Mouse (Mus musculus): Measurements from ENCODE around the gene Gm45062.

Gm45062 gene

DNA sequence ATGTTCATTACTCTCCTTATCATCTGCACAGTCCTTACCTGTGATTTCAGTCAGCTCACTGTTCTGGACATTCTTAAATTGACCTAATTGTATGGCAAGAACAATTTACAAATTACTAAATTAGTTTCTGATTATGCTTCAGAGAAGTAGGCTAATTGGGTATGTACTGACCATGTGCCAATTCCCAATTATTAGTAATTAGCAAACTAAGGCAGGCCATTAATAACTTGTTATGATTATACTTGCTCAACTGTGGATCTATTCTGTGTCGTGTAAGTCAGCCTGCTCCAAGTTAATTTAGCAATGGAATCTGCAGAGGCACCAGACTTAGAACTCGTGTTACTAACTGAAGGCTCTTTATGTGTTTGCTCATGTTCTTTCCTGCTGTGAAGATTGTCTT, 113.8 kb downstream of the Gm45062 start:
- DNase-seq: no peak

DNA sequence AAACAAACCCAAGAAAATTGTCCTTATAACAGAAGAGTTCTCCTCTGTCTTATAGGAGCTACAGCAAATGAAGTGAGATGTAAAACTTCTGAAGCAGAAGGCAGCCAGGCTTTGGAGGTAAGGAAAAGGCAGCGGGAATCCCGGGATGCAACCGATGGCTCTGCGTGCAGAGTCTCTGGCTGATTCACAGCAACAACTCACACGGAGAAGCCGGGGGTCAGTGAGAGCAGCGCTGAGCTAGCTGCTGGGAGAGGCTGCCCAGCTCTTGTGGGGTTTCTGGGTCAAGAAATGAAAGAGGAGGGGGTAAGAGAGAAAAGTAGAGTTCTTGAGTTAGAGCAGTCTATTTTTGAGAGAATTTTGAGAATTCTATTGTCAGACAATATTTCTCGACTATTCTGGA, 114.6 kb downstream of the Gm45062 start:
- DNase-seq: no peak

DNA sequence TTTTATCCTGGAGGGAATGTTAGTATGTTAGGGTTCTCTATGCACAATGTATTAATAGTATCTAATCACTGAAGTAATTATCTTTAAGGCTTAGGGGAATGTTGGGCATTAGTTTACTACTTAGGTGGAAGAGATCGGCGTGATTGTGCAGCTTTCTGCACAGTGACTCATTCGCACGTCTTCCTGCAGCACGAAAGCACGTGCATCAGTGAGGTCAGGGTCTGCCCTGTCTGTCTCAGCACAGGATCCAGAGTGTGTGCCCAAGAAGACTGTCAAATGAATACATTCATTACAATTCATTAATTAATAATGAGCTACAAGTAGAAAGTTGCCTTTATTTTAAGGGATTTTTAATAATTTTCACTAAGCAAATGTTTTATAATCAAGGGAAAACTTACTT, 115.0 kb downstream of the Gm45062 start:
- no peak for DNase-seq

DNA sequence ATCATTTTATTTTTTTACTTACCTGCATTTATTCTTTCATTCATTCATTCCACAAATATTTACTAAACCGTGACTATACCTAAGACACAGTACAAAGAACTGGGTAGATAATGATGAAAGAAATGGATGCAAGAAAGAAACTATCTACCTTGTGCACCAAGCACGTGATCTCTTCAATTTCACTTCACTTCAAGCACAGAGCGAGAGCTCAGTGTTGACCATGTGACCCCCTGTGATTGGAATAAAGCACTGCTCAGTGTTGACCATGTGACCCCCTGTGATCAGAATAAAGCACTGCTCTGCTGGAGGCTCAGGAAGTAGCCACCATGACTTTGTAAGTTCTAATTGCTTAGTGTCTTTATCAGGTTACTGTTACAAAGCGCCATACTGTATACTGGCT, 115.5 kb downstream of the Gm45062 start:
- DNase-seq: no peak

DNA sequence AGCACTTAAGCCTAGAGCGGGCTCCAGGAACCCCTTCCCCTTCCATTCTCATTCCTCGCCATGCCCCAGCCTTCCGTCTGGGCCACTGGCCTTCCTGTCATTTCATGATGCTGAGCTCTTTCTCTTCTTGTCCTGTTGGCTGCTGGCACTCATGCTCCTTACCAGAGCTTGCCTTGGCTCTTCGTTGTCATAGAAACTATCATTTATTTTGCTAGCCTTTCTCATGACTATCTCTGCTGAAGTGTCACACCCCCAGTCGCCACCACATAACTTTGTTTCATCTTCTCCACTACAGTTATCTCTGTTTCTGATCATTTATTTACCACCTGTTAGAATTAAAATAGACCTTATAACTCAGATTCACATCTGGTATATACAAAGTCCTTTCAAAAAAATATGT, 117.1 kb downstream of the Gm45062 start:
- DNase-seq: no peak

DNA sequence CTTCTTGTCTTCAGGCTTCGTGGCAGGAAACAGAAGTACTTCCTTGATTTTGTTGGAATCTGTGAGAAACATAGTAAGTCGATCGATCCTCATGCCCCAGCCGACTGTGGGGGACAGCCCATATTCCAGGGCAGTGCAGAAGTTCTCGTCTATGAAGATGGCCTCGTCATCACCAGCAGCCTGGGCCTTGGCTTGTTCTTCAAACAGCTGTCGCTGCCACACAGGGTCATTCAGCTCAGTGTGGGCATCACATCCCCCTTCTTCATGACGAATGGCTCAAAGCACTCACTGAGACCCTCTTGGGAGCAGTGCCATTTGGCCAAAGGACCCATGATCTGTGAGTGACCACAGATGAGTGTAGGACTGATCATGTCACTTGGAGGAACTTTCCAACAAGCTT, 118.4 kb downstream of the Gm45062 start:
- DNase-seq: no peak

DNA sequence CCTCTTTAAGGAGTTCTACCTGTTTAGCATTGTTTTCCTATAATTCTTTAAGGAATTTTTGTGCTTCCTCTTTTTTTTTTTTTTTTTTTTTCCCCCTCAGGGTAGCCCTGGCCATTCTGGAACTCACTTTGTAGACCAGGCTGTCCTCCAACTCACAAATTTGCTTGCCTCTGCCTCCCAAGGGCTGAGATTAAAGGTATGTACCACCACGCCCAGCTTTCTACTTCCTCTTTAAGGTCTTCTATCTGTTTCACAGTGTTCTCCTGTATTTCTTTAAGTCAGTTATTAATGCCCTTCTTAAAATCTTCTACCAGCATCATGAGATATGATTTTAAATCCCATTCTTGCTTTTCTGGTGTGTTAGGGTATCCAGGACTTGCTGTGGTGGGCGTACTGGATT, 130.1 kb downstream of the Gm45062 start:
- DNase-seq: no peak

DNA sequence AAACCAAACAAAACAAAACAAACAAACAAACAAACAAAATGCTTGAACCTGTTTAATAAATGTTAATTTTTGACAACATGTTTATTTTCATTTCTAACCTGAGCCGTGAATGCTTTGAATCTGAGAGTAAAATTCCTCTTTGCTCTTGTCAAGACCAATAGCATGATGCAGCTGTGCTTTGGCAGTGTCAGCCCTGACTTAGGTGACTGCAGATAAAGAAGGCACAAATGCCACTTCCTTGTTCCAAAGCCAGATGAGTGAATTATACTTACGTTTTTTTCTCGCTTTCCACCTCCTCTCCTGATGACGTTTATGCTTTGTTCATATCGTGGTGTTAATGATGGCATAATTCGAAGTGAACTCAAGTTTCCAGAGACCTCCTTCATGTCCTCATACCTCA, 131.0 kb downstream of the Gm45062 start:
- no peak for DNase-seq

DNA sequence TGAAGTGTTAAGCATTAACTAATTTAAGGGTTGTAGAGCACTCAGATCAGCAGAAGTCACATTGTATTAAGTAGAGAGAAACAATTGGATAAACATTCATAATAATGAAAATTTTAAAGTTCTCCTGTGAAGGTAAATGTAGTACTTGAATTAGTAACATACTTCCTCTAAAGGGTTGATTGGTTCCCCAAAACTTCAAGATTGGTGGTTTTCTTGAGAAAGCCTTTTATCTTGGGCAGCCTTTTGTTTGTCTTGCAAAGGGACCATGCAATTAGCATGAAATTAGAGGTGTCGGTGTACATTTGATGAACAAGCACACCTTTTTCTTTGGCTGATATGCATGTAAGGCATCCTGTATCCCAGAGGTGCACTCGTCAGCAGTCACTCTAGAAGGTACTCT, 131.7 kb downstream of the Gm45062 start:
- no peak for DNase-seq

DNA sequence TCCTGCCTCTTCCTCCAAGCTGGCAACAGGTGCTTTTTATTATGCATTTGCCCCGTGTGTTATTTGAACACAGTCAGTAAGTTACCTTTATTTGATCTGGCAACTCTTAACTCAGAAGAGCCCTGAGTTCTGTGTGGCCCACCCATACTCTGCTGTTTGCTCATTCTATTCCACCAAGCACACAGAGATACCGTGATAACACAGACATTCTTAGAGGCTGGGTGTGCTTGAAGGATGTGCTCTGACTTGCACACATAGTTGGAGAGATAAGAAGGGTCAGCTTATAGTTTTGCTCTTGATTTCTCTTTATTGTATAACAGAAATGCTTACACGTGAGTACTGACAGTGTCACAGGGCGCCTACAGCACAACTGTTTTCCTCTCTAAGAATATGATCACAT, 133.8 kb downstream of the Gm45062 start:
- DNase-seq: no peak

DNA sequence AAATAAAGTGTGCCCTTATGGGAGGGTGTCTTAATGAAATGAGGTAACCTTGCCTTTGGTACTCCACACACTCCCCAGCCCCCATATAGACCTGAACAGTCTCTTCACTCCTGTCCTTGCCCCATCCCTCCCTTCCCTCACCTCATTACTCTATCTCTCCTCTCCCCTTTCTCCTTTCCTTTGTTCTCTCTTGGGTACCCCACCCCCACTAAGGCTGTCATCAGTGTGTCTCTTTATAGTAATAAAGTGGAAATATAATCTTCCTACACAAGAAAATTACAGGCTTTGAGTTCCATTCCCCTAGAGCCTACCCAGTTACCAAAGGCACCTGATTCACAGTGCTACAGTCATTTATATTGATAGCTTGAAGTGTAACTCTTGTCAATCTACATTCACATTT, 134.8 kb downstream of the Gm45062 start:
- no peak for DNase-seq

DNA sequence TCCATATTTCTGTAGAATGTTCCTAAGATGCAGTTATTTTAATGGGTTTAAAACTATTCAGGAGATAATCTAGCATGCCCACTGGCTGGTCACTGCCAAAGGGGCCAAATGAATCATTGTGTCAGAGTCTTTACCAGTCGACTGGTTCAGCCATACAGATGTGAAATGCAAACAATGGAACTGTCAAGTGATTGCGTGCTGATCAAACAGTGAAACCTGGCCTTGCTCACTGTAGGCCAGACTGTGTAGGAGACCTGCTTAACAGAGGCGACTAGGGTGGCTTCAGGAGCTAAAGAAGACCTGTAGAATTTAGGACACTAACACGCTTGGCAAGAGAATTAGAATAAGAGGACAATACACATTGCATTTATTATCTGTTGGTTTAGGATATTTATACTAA, 135.8 kb downstream of the Gm45062 start:
- no peak for DNase-seq

DNA sequence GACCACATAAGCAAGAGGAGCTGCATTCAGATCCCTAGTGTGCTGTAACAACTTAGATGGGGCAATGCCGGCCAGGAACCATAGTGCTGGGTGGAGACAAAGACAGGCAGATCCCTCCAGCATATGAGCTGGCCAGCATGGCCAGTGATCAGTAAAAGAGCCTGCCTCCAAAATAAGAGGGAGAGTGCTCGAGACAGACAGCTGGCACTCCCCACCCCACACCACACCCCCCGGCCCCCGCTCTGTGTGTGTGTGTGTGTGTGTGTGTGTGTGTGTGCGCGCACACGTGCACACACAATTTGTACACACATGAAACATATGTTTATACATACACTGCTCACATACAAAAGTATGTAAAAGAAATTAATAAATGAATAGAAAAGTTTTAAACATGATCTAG, 138.0 kb downstream of the Gm45062 start:
- no peak for DNase-seq

DNA sequence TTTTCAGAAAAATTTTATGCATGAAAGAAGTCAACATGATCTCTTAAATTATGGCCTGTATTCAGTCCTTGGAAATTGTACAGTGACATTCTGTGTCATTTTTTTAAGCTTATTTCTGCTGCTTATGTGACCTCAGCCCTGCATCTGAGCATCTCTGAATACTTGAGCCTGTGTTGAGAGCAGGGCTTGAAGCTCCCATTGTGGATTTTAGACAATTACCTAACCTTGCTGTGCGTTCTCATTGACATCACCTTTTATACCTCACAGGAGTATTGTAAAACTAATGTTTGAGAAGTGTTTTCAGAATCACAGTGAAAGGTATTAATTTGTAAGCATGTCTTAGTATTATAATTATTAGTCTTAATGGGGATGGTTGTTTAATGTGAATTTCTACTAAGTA, 140.5 kb downstream of the Gm45062 start:
- no peak for DNase-seq

DNA sequence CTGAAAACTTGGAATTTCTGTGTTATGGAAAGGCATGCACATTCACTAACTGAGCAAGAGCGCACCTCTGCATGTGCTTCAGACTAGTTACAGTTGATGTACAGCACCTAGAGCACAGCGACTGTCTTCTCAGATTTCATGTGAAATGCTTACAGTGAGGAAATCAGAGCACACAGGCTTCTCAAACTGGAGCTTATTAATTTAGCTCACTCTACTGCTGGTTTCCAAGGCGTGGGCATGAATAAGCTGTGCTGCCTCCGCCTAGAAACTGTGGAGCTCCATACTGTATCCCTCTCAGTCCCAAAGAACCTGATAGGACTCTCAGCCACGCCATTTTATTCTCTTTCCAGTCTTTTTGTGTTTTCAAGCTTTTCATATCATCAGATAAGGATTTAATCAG, 143.9 kb downstream of the Gm45062 start:
- peak; percentile 39 for DNase-seq

DNA sequence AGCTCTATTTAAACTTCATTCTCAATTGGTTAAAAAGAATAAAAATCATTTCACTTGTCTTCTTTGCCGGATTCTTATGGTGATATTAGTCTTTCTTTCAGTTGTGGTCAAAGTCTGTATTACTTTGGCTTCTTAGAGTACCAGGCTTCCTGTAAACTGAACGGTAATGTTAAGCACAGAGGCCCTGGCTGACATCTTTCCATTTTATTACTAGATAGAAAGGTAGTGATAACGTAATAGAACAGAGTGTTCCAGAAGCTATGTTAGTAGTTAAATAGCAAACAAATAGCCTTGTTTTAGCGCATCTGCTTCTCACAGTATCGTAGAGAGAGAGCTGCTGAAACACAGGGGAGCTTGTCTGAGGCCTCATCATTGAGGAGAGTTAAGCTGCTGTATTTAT, 146.6 kb downstream of the Gm45062 start:
- no peak for DNase-seq

DNA sequence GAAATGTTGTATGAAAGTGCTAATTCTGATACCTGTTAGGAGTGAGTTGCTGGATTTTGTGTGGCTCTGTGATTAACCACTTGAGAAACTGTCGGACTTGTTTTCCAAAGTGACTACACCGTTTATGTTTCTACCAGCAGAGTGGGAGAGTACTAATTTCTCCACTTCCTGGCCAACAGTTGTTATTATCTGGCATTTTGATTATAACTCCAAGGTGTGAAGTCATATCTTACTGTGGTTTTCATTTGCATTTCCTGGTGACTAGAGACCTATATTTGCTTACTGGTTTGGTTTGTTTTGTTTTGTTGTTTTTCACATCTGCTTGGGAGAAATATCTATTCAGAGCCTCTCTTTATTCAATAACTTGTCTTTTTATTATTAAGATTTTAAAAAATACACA, 149.1 kb downstream of the Gm45062 start:
- no peak for DNase-seq

DNA sequence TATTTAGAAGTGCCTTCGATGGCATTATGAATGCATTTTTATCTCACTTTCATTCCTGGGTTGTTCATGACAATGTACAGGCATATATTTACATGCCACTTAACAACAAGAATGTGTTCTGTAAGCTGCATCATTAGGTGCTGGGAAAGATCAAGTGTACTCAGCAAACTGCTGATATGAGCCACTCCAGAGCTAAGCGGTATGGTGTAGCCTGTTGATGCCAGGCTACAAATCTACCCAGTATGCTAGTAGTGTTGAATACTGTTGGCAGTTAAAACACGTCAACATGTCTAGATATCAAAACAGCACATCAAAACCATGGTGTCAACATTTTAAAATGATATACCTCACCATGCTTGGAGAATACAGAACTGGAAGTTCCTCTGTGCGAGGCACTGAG, 150.6 kb downstream of the Gm45062 start:
- no peak for DNase-seq

DNA sequence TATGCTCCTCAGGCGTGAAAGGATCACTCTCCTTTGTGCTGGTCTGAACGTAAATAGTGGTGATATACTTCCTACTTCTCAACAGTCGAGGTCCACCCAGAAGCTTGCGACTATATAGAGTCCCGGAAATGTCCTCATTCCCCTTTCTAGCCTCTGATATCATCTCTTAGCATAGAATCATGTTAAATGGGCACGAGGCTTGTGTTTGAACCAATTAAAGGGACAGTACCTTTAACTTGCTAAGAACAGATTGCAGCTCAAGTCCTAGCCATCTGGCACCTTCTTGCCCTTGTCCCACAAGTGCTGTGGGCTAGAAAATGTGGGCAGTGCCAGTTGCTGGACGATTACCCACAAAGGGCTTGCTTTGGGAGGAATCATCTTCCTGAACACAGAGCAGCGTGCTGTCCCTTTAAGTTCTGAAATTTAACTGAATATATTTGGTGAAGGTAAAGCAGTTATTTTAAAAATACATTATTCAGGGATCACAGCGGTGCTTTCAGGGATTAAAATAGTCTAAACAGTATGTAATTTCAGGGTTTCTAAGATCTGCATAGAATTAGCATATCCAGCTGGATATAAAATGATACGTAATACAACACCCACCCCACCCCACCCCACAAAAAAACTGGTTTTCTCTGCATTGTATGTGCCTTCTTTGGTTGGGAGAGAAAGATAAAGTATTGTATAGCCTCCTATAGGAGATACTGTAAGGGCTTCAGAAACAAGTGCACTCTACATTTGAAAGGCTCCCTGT, 153.8 kb downstream of the Gm45062 start:
- DNase-seq: no peak

DNA sequence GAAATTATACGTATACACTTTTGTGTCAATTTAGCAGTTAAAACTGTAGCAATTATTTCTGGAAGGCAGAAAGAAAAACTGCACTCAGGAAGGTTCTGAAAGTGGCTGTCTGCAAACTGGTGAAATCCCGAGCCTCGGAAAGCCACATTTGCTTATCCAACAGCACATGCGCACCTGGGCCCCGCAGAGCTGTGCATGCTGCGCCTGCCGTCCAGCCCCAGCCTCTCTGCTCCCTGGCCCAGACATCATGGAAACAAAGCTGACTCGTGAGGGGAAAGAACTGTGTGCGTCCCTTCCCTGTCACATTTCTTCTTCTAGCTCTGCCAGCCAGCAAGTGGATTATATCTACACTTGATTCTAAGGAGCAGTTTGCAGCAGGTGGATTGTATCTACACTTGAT, 154.8 kb downstream of the Gm45062 start:
- peak; percentile 26 for DNase-seq

DNA sequence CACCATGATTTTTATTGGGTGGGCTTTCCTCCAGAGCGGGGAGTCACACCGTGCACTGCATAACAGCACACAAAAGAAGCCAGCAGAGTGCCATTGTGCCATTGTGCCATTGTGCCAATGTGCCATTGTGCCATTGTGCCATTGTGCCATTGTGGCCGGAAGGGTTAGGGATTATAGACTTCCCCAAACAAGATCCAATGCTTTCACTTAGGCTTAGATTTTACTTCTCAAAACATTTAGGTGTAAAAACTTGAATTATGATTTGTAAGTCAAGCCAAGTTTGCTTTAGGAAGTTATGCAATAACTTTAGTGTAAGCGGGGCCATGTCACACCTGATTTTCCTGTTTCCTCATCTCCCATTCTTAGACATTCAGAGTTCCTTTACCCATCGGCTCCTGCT, 156.6 kb downstream of the Gm45062 start:
- DNase-seq: no peak

DNA sequence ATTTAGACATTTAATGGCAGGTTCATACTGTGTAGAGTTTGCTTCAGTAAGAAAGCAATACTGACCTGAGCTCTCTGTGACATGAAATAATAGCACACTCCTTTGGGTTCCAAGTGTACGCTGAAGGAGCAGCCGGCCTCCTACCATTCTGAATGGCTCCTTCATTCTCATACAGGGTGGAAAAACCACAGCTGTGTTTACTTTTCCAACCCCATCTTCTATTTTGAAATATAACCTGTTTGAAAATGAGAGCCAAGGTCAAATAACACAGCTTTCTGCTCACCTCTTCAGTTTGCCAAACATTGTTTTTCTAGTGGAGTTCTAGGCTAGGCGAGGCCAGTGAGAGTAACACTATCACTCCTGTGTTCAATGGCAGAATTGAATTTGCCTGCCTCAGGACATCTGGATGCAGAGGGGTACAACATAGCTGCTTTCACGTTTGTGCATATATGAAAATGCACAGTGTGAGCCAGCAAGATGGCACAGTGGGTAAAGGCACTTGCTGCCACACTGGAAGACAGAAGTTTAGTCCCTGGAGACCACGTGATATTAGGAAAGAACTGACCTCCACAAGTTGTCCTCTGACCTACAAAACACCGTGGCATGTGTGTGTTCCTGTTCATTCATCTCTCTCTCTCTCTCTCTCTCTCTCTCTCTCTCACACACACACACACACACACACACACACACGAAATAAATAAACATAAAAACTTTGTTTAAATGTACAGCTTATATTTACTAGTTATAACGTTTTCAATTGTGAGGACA, 157.7 kb downstream of the Gm45062 start:
- DNase-seq: no peak

DNA sequence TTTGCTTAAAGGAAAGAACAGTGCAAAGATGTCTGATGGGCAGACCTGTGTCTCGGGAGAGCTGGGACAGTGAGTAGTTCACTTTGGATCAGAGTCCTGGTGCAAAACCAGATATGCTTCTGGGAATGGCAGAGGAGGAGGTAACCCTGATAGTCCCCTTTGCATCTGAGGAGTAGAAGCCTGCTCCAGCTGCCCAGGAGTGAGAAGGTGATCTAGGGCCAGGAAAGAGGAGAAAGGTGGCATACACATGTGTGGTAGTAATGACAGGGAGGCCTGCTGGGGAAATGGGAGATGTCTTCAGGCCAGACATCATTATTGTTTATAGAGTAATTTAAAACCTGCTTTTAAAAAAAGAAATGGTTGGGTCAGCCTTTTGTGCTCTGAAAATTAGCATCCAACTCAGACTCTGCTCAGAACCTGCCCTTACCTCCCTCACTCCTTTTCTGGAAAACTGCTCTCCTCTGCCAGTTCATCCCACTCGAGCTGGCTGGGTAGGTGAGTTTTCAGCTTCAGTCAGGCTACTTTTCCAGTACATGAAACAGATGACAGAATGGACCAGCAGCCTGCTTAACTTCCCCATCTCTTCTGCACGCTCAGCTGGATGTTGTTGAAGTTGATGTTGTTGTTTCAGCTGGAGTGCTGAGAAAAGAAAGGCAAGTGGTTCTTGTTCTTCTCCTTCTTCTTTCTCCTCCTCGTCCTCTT, 160.4 kb downstream of the Gm45062 start:
- DNase-seq: peak; percentile 23

DNA sequence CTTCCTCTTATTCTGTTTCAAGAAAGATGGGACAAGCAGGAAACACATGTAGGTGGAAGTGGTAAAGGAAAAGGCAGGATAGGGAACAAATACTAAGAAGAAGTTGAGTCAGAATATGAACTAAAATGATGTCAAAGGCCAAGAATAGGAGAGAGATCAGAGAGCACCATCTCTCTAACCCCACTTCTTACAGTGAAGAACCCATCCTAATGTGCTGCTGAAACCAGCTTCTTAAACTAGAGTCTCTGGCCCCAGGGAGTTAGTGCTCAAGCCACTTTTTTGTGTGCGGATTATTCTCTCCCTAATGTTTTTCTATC, 160.9 kb downstream of the Gm45062 start:
- DNase-seq: no peak

Data from right cerebral cortex, adult 18-20 months (tissue).